Mouse (Mus musculus) large intestine, adult 2 months (tissue): ENCODE measurements around the gene Glyr1. TPM values are rescaled to one million over a fixed set of nuclear protein-coding genes. Genes with fewer than 3 reads are reported as not detected.

Experiments
- DNase-seq: peaks from one replicate; pipeline ENCODE4 v3.0.0-alpha.2; 2012; ENCODE audit warnings: low read depth, low spot score
- WGBS: fragments of 180-500 bp; shearing (Covaris S2); methylation state at CpG from one replicate; pipeline ENCODE4 v1.1.7; 2018; 5-methylcytosine and 5-hydroxymethylcytosine counted together
- polyA plus RNA-seq: library from polyadenylated mRNA; depleted of rRNA; stranded (reverse); fragments of >200 nt; gene quantifications from 2 replicates; pipeline ENCODE4 v1.2.3, GENCODE M21; 2012

The Glyr1 gene
- polyA plus RNA-seq, 1 experiment = 52.5 TPM

GRCm38 (mm10) chr16:5012036-5013005 is 37.3 kb downstream of the Glyr1 start:
- DNase-seq = no peak
- 39% methylated on average over 13 of the region's 13 CpGs for WGBS

GRCm38 (mm10) chr16:5011285-5011684 is 38.4 kb downstream of the Glyr1 start:
- no peak for DNase-seq
- WGBS = 85% methylated on average over 7 of the region's 7 CpGs

- no peak for DNase-seq
- 84% methylated on average over 10 of the region's 10 CpGs for WGBS
Observed at GRCm38 (mm10) chr16:5010371-5010935, 39.2 kb downstream of the Glyr1 start.

- 44% methylated on average over 12 of the region's 12 CpGs for WGBS
- no peak for DNase-seq
Observed at GRCm38 (mm10) chr16:5008076-5008475, 41.6 kb downstream of the Glyr1 start.

- 30% methylated on average over 6 of the region's 6 CpGs for WGBS
- DNase-seq = no peak
Observed at GRCm38 (mm10) chr16:5007492-5007891, 42.2 kb downstream of the Glyr1 start.

GRCm38 (mm10) chr16:5007067-5007466 is 42.6 kb downstream of the Glyr1 start, which contains the start of gene Smim22:
Gene Smim22 (plus strand): TSS chr16:5007288.
- 23% methylated on average over 5 of the region's 5 CpGs for WGBS
- peak; percentile 77 for DNase-seq

GRCm38 (mm10) chr16:5000611-5001010 is 49.1 kb downstream of the Glyr1 start:
- DNase-seq = no peak

GRCm38 (mm10) chr16:4998984-4999383 is 50.7 kb downstream of the Glyr1 start:
- no peak for DNase-seq
- 19% methylated on average over 1 of the region's 1 CpGs for WGBS

More at GRCm38 (mm10) chr16:5000611-5001010, 49.1 kb downstream of the Glyr1 start:
- 56% methylated on average over 3 of the region's 3 CpGs for WGBS

- DNase-seq = no peak
- 23% methylated on average over 3 of the region's 3 CpGs for WGBS
Observed at GRCm38 (mm10) chr16:4997553-4997952, 52.1 kb downstream of the Glyr1 start, which contains the start of gene Sept12. Gene Sept12 (minus strand): TSS chr16:4997852.

- 91% methylated on average over 4 of the region's 4 CpGs for WGBS
- DNase-seq = no peak
Observed at GRCm38 (mm10) chr16:4993276-4993675, 56.4 kb downstream of the Glyr1 start.

- WGBS = 87% methylated on average over 12 of the region's 12 CpGs
- DNase-seq = no peak
Observed at GRCm38 (mm10) chr16:4984717-4985116, 64.9 kb downstream of the Glyr1 start.

GRCm38 (mm10) chr16:4979755-4980380 is 69.8 kb downstream of the Glyr1 start:
- WGBS = 74% methylated on average over 4 of the region's 4 CpGs

GRCm38 (mm10) chr16:4978275-4979051 is 71.2 kb downstream of the Glyr1 start:
- DNase-seq = no peak
- WGBS = 40% methylated on average over 5 of the region's 5 CpGs

More at GRCm38 (mm10) chr16:4979755-4980380, 69.8 kb downstream of the Glyr1 start:
- DNase-seq = no peak

GRCm38 (mm10) chr16:4976180-4976579 is 73.5 kb downstream of the Glyr1 start:
- no peak for DNase-seq
- 70% methylated on average over 2 of the region's 2 CpGs for WGBS

GRCm38 (mm10) chr16:4974521-4974920 is 75.1 kb downstream of the Glyr1 start:
- WGBS = 90% methylated on average over 5 of the region's 5 CpGs
- DNase-seq = no peak

- 65% methylated on average over 4 of the region's 4 CpGs for WGBS
Observed at GRCm38 (mm10) chr16:4971626-4972025, 78.0 kb downstream of the Glyr1 start.

GRCm38 (mm10) chr16:4969055-4969843 is 80.4 kb downstream of the Glyr1 start:
- 83% methylated on average over 5 of the region's 5 CpGs for WGBS
- no peak for DNase-seq

More at GRCm38 (mm10) chr16:4971626-4972025, 78.0 kb downstream of the Glyr1 start:
- no peak for DNase-seq

GRCm38 (mm10) chr16:4968426-4968825 is 81.2 kb downstream of the Glyr1 start:
- whole genome bisulfite sequencing = 79% methylated on average over 3 of the region's 3 CpGs
- DNase-seq = no peak
